Mouse (Mus musculus) myocyte (in vitro differentiated cells): ENCODE data around the gene Ccnb1. TPM values are rescaled to one million over a fixed set of nuclear protein-coding genes. Genes with fewer than 3 reads are reported as not detected.
A peak's percentile ranks its signal among the peaks of the same experiment; 100 is the strongest.

ENCODE experiments used
- H3K27me3 ChIP-seq: one replicate; pipeline ENCODE4 v1.6.1; 2011; ENCODE audit not compliant: control insufficient read depth, insufficient read depth, insufficient read length
- H3K36me3 ChIP-seq: one replicate; pipeline ENCODE4 v1.6.1; 2011; ENCODE audit not compliant: control insufficient read depth, insufficient read depth
- H3K4me2 ChIP-seq: one replicate; pipeline ENCODE4 v1.6.1; 2011; ENCODE audit warnings: low read depth, control low read depth
- H3K4me3 ChIP-seq: one replicate; pipeline ENCODE4 v1.5.1; 2011; ENCODE audit warnings: mild to moderate bottlenecking, control low read depth, moderate library complexity
- H3K79me2 ChIP-seq: one replicate; pipeline ENCODE4 v1.6.1; 2011; ENCODE audit not compliant: control insufficient read depth, insufficient read depth
- H3ac ChIP-seq: one replicate; pipeline ENCODE4 v1.6.1; 2011; ENCODE audit not compliant: control insufficient read depth, insufficient read length
- CEBPB ChIP-seq: IDR thresholded peaks from 2 replicates; pipeline ENCODE4 v1.6.1; 2011; ENCODE audit warnings: mild to moderate bottlenecking, moderate library complexity; ENCODE audit not compliant: poor library complexity, insufficient read depth, severe bottlenecking
- E2F4 ChIP-seq: IDR thresholded peaks from one replicate; pipeline ENCODE4 v1.6.1; 2011; ENCODE audit warnings: mild to moderate bottlenecking, control low read depth, moderate library complexity; ENCODE audit not compliant: insufficient read depth
- MAX ChIP-seq: IDR thresholded peaks from one replicate; pipeline ENCODE4 v1.6.1; 2011; ENCODE audit warnings: low read depth, mild to moderate bottlenecking, control low read depth
- MYOD1 ChIP-seq, 3 experiments: IDR thresholded peaks; one replicate each; pipeline ENCODE4 v1.6.1; 2011; ENCODE audit warnings: control low read depth in 2 of 3, low read depth in 2 of 3, mild to moderate bottlenecking in 2 of 3, moderate library complexity in 1 of 3; ENCODE audit not compliant: insufficient read length in 2 of 3, control insufficient read depth in 1 of 3
- MYOG ChIP-seq, 3 experiments: IDR thresholded peaks; one replicate each; pipeline ENCODE4 v1.6.1; 2011; ENCODE audit warnings: control low read depth in 2 of 3, low read depth in 2 of 3, mild to moderate bottlenecking in 2 of 3; ENCODE audit not compliant: insufficient read length in 2 of 3, control insufficient read depth in 1 of 3, insufficient read depth in 1 of 3
- POLR2A ChIP-seq: IDR thresholded peaks from one replicate; pipeline ENCODE4 v1.6.1; 2011; ENCODE audit warnings: low read depth, mild to moderate bottlenecking, control low read depth, moderate library complexity; ENCODE audit not compliant: insufficient read length
- POLR2AphosphoS2 ChIP-seq: IDR thresholded peaks from one replicate; pipeline ENCODE4 v1.6.1; 2011; ENCODE audit warnings: low read depth, control low read depth; ENCODE audit not compliant: insufficient read length
- REST ChIP-seq: IDR thresholded peaks from one replicate; pipeline ENCODE4 v1.6.1; 2011; ENCODE audit warnings: mild to moderate bottlenecking, control low read depth, moderate library complexity; ENCODE audit not compliant: insufficient read depth, insufficient read length
- SRF ChIP-seq: IDR thresholded peaks from one replicate; pipeline ENCODE4 v1.6.1; 2011; ENCODE audit warnings: low read depth; ENCODE audit not compliant: control insufficient read depth, insufficient read length
- TCF12 ChIP-seq: IDR thresholded peaks from one replicate; pipeline ENCODE4 v1.6.1; 2011; ENCODE audit warnings: mild to moderate bottlenecking, control low read depth; ENCODE audit not compliant: poor library complexity, insufficient read depth, severe bottlenecking
- TCF3 ChIP-seq: IDR thresholded peaks from one replicate; pipeline ENCODE4 v1.6.1; 2011; ENCODE audit warnings: low read depth, control low read depth; ENCODE audit not compliant: insufficient read length
- USF1 ChIP-seq: IDR thresholded peaks from one replicate; pipeline ENCODE4 v1.6.1; 2011; ENCODE audit warnings: low read depth, mild to moderate bottlenecking, control low read depth, moderate library complexity
- polyA plus RNA-seq: library from polyadenylated mRNA; unstranded; fragments of >200 nt; fragmentation: generic; extraction: Trizol; gene quantifications from one replicate; pipeline ENCODE4 v1.2.1, GENCODE M21; 2012; ENCODE audit warnings: missing spikeins

Gene Ccnb1
- polyA plus RNA-seq: 45.4 TPM

DNA sequence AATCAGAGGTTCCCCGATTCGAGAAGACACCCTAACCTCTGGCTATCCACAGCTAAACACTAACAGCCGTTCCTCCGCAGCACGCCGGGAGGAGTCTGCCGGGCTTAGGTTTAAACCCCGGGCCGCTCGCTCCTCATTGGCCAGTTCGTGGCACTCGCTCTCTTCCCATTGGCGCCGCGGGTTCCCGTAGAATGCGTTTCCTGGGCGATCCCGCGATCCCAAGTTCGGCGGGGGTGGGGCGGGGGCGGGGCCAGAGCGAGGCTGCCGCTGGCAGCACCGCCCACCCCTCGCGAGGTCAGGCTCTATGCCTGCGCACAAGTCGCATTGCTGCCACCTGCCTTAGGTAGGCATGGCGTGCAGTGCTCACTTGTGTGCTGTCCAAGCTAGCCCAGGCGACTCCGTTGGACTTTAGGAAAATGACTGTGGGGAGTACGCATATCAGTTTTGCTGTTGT, at the start of gene Ccnb1:
Gene Ccnb1, minus strand, starts transcription at position 157 of the 454 bp plus-strand sequence.
- H3ac ChIP-seq: no peak within 1 kb of the TSS
- peak within 1 kb of the TSS; percentile 87 for H3K4me2 ChIP-seq
- H3K4me3 ChIP-seq: peak within 1 kb of the TSS; percentile 68
- TF ChIP-seq TCF3 (no peak), REST (no peak), E2F4 (peak; percentile 72), MAX (no peak), MYOG (IDR thresholded peaks at IDR 0.05; ENCODE audit: control insufficient read depth in 1 of 3, insufficient read depth in 1 of 3, insufficient read length in 2 of 3, low read depth in 2 of 3) (peak in 1 of 3 experiments; percentile 22), TCF12 (no peak), CEBPB (no peak), POLR2A (peak; percentile 93), POLR2AphosphoS2 (peak; percentile 91), MYOD1 (IDR thresholded peaks at IDR 0.05; ENCODE audit: control insufficient read depth in 1 of 3, insufficient read length in 2 of 3, low read depth in 2 of 3) (peak in 1 of 3 experiments; percentile 58), SRF (no peak)
- H3K27me3 ChIP-seq: no peaks in the 10 kb centered on the region
- H3K79me2 ChIP-seq: peaks cover 40% of the 10 kb centered on the region
- peaks cover 10% of the 10 kb centered on the region for H3K36me3 ChIP-seq

DNA sequence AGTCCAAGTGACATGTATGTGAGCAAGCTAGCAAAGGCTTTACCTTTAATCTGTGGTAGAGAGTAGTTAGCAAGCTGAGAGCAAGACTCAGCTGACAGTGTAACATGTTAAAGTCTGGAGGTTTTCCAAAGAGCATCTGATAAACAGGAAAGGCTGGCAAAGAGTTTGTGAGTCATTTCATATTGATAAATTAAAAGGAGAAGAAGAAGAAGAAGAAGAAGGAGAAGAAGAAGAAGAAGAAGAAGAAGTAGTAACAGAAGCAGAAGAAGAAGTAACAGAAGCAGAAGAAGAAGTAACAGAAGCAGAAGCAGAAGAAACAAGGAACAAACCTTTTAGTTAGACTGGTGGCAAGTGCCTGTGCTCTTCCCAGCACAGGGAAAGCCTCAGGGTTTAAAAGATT, 48.4 kb upstream of the Ccnb1 start:
- H3K36me3 ChIP-seq: no peaks in the 10 kb centered on the region
- no peak overlapping the region for H3ac ChIP-seq
- no peak overlapping the region for H3K4me3 ChIP-seq
- no peak for TF ChIP-seq MYOD1 (IDR thresholded peaks at IDR 0.05; ENCODE audit: control insufficient read depth in 1 of 3, insufficient read length in 2 of 3, low read depth in 2 of 3)
- no peak for TF ChIP-seq POLR2AphosphoS2
- no peak for TF ChIP-seq TCF12
- TF ChIP-seq TCF3: no peak
- no peak overlapping the region for H3K4me2 ChIP-seq
- no peaks in the 10 kb centered on the region for H3K27me3 ChIP-seq
- H3K79me2 ChIP-seq: peaks cover 30% of the 10 kb centered on the region

DNA sequence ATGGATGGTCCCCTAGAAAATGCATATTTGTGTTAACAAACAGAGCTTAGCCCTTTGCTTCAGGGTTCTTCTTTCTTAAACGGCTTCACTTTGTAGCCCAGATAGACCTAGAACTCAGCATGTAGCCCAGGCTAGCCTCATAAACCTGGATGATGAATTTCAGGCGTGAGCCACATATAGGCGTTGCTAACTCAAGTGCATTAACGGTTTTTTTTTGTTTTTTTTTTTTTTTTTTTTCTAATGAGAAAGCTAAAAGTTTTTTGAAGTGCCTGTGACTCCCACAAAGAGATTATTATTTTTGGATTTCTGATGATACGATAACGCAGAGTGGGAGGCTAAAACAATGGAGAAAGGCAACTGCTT, 47.3 kb upstream of the Ccnb1 start:
- H3K4me3 ChIP-seq: peak overlapping the region; percentile 86
- peaks cover 39% of the 10 kb centered on the region for H3K79me2 ChIP-seq
- H3K27me3 ChIP-seq: no peaks in the 10 kb centered on the region
- peak overlapping the region; percentile 88 for H3ac ChIP-seq
- peak overlapping the region; percentile 49 for H3K4me2 ChIP-seq
- no peaks in the 10 kb centered on the region for H3K36me3 ChIP-seq
- TF ChIP-seq CEBPB (no peak), TCF12 (no peak), MAX (no peak), SRF (no peak), TCF3 (no peak), POLR2A (no peak), MYOD1 (IDR thresholded peaks at IDR 0.05; ENCODE audit: control insufficient read depth in 1 of 3, insufficient read length in 2 of 3, low read depth in 2 of 3) (no peak), REST (no peak), POLR2AphosphoS2 (no peak), E2F4 (no peak), MYOG (IDR thresholded peaks at IDR 0.05; ENCODE audit: control insufficient read depth in 1 of 3, insufficient read depth in 1 of 3, insufficient read length in 2 of 3, low read depth in 2 of 3) (no peak), USF1 (no peak)

DNA sequence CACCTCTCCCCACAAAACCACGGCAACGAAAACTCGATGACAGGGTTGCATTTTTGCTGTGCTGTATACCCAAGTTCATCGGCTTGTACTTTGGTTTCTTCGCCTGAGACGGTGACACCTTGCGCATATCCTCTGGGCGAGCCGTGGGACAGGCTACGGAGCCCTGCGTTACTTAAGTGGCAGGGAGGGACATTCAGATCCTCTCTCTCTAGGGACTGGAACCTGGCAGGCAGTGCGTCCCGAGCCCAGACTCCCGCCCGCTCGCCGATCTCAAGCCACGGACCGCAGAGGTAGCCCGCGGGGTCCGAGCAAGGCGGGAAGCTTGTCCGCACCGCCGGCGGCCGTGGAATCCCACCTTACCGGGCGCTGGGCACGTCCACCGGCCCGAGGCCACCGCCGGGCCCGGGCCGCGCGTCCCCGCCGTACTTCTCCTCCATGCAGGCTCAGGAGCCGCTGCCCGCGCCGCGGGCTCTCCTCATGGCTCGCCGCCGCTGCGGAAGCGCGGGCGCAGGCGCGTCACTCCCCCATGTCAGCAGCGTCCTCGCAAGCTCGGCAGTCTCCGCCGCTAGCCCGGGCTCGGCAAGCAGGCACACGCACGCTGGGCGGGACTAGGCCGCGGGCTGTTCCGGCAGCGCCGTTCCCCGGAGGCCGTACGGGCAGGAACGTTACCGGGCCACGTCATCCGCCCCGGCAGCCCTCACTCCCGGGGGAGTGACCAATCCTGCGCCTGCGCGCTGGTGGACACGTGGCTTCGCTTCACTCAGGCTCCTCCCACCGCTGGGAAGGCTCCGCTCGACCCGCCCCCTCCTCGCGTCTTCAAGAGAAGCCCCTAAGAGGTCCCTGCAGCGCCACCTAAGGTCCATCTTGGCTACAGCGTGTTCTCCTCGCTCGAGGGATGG, 46.6 kb upstream of the Ccnb1 start, which contains the start of gene Slc30a5:
Gene Slc30a5, minus strand, starts transcription at position 687 of the 899 bp plus-strand sequence.
- Histone ChIP-seq H3ac (peak within 1 kb of the TSS; percentile 88), H3K79me2 (peaks cover 39% of the 10 kb centered on the region), H3K4me2 (peak within 1 kb of the TSS; percentile 89), H3K27me3 (no peaks in the 10 kb centered on the region), H3K4me3 (peak within 1 kb of the TSS; percentile 86), H3K36me3 (peaks cover 6% of the 10 kb centered on the region)
- TF ChIP-seq E2F4 (no peak), POLR2AphosphoS2 (peak; percentile 95), TCF12 (no peak), SRF (peak; percentile 56), MYOG (IDR thresholded peaks at IDR 0.05; ENCODE audit: control insufficient read depth in 1 of 3, insufficient read depth in 1 of 3, insufficient read length in 2 of 3, low read depth in 2 of 3) (peak in 2 of 3 experiments; percentile 11 to 36), POLR2A (peak; percentile 99), USF1 (peak; percentile 83)
